Mouse (Mus musculus) MN1 (cell line): ENCODE data around the gene Slc39a8.
A peak's percentile ranks its signal among the peaks of the same experiment; 100 is the strongest.

Experiments used
- DNase-seq: peaks from one replicate; pipeline ENCODE4 v3.0.0-alpha.2; 2016; ENCODE audit warnings: low spot score

Slc39a8 gene

DNA sequence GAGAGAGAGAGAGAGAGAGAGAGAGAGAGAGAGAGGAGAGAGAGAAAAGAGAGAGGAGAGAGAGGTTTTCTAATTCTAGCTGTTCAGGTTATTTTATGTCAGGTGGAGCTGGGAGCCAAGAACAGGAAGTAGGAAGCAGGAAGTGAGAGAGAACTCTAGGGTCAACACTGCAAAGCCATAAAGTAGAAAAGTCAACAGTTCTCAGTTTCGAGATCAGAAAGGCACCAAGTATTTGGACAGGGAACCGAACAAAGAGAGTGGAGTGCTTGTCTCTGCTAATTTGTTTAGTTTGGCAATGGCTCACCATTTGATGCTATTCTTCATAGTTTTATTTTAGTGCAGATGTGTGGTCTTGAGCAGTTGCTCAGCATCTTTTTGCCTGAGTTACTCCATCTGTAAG lies 26.5 kb downstream of the Slc39a8 start:
- DNase-seq, result no peak

DNA sequence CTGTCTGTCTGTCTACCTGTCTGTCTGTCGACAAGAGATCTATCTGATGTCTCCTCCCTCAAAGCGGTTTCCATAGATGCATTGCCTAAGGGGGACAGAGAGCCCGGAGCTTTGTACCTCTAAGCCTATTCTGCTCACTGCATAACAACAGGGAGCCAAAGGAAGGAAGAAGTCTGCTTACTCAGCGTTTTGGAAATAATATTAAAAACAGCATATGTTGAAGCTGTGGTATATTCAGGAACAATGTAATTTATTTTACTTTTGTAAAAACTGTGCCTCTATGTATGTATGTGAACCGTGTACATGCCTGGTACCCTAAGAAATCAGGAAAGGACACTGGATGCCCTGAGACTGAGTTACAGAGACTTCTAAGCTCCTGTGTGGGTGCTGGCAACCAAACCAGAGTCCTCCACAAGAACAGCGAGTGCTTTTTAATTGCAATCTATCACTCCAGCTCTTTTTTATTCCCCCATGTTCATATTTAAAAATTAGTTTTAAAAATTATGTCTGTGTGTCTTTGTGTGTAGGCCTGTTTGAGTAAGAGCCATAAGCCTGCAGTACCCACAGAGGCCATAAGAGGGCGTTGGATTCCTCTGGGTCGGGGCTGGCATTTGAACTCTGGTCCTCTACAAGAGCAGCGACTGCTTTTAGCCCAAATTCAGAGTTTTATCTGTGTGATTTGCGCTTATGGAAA lies 28.7 kb downstream of the Slc39a8 start:
- DNase-seq, result no peak

DNA sequence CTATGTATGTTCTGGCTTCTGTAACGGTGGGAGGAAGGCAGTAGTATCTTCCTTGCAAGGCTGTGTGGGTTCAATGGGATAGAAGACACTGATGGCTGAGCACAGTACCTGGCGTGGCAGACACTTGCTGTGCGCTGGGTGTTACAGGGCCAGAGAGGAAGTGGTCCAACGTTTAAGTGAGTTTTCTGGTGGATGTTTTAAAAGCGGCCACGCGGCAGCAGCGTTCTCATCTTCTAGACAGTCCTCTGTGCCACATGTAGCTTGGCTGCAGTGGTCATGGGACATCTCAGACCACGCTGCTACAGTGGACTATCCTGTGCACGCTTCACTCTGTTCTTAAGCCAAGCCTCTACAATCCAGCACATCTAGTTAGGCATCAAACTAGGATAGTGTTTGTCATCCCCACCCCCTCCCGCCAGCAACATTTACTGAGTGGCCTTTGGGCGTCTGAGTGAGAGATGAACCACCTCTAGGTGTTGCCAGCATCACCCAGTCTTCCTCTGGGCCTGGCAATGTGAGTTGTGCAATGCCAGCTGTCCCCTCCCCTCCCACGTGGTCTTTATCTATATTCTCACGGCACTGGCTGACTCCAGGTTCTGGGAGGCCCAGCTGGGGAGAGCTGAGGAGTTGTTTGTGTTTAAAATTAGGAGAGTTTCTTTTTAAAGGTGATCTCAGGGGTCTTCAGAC lies 29.4 kb downstream of the Slc39a8 start:
- no peak for DNase-seq

DNA sequence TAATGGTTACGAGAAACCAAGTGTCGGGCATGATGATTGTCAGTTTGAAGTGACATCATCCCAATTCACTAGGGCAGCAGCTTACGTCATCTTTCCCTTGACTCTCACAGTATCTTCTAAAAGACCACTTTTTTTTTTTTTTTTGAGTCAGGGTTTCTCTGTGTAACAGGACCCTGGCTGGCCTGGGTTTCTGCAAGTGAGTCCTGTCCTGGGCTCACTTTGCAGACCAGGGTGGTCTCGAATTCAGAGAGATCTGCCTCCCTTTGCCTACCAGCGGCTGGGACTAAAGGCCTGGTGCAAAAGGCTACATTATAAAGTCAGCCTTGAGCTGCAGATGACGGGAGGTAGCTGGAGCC lies 29.9 kb downstream of the Slc39a8 start:
- no peak for DNase-seq

DNA sequence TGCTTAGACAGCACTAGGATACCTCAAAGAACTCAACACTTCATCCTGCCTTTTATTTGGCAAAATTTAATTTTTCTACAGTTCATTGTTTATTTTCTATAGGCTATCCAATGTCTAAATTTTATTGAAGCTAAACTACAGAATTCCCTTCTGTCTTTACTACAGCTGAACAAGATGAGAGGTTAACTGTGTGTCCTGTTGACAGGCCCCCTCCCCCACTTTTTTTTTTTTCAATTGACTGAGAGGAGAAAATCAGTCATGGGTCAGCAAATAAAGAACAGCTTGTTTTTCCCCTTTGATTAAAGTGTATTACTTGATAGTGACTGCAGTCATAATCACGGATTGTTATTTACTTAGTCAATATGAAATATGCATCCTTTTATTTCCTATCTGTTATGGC lies 31.2 kb downstream of the Slc39a8 start:
- DNase-seq, result no peak

DNA sequence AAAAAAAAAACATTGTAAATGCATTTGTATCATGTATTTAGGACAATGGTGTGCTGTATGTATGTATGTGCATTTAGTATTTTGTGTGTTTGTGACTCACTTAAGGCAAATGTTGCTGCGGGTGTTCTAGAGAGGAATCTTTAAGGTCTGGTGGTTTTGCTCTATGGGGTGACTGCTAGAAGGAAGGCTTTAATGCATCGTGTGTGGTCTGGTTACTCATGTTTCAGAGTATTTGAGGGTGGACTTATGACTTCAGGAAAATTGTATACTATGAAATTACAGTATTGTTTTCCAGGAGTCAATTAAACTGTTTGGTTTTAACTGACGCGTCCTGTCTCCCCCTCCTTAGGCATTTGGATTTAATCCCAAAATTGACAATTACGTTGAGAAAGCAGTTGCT lies 32.1 kb downstream of the Slc39a8 start:
- no peak for DNase-seq

DNA sequence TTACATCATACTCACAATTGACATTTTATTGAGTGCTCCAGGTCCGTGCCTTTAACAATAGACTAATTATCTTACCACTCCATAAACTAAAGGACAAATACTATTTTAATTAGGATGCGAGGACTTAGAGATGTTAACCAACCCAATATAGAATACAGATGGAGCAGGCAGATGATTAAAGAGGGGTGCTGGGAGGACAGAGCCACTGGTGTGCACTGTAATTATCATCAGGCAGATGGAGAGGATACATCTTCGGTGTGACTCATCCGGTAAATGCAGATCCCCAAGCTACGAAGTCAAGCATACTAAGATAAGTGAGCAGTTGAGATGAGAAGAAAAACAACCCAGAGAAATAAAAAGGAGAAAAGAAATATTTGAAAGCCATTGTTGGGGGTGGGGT lies 34.4 kb downstream of the Slc39a8 start:
- no peak for DNase-seq

DNA sequence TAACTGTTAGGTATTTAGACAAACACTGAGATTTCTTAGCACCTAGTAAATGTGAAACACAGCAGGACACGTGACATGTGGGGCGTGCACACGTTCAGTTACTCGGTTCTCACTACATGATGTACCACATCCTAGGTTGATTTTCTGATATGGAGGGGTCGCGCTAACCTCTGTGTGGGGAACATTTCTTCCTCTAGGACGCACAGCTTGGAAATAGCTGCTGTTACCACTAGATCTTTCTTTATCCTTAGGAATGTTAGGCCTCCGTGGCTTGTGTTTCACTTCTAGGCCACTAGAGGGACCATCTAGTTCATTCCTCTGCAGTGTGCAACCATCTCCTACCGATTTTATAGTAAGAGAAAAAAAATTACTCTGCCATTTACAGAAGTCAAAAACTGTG lies 37.7 kb downstream of the Slc39a8 start:
- DNase-seq, result no peak

DNA sequence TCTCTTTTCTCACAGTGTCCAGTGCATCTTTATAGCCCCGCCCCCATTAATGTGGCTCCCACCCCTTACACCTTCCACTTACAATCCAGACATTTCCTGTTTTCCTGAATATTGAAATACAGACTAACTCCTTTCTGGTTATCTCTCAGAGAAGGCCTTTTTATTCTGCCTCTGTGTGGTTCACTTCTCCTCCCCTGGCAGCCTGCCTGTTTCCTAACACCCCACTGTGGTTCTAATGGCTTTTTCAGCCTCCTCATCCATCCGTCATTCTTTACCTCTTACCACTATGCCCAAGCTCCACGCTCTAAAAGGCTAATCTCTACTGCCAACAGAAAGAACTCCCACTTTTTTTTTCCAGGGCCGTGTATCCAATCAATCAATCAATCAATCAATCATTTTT lies 44.0 kb downstream of the Slc39a8 start:
- DNase-seq, result no peak

DNA sequence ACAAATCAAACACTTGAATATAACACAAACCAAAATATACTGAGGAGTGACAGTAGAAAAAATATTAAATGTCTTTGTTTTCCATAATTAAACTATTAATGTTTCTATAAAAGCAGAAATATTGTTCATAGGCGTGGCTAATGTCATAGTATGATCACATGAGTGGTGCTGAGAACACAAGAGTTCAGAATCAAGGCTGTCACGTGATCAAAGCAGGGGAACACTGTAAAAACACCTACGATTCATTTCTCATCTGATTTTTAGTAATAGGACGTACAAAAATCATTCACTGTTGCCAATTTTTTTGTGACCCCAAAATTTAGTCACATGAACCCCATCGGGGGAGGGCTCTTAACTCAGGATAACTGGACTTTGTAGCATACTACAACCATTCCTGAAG lies 47.2 kb downstream of the Slc39a8 start:
- DNase-seq, result no peak

DNA sequence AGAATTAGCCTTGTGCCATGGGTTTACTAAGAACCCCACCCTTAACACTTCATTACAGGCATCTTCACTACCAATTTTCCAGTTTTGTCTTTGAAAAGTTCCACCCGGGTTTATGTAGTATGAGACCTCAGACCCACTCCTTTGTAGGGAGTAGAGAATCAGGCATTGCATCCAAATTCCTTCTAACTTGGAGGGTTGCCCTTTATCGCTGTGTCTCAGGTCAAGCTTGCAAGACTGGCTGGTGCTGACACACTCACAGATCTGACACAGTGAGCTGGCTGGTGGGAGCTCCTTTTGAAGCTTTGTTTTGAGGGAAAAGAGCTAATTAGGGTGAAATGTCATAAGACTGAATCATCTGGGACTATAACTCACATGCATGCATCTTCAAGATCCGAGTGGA lies 48.5 kb downstream of the Slc39a8 start:
- DNase-seq, result no peak

DNA sequence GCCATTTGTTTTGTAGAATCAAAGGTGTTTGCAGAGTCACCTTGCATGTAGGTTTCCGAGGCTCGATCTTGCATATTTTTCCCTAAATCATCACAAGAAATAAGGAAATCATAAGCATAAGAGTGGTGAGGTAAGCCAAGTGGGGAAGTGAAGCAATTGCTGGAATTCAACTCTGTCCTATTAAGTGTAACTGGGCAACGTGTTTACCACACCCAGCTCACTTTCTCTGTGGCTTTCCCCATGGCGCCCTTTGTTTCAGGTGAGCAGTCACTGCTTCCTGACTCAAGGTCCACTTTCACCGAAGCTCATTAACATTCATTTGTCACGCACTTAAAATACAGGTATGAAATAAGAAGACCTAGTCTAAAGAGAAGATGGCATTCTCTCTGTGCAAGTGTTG lies 53.0 kb downstream of the Slc39a8 start:
- no peak for DNase-seq

DNA sequence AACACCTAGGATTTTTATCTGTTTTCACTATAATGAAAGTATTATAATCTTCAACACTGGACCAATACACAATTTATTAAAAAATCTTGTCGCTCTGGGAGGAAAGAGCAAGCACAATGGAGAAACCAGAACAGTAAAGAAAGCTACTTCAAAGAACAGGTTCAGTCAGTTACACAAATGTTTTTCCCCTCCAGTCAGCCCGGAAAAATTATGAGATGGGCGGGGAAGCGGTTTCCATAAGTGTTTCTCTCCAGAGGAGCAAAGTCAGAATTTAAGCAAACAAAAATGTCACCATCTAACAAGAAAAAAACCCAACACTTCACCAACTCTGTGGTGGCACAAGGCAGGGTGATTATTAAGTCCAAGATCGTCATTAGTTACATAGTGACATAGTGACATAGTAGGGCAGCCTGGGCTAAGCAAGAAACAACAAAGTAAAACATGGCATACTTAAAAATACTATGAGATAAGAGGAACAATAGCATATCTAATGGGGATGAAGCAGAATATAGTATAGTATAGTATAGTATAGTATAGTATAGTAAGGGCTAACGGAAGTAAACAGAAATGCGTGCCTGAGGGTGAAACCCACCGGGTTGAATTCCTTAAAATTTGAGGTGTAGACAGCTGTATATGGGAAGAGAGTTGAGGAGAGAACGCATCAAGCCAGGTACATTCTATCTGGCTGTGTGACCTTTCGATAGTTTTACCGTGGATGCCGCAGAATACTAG lies 61.0 kb downstream of the Slc39a8 start:
- DNase-seq, result no peak

DNA sequence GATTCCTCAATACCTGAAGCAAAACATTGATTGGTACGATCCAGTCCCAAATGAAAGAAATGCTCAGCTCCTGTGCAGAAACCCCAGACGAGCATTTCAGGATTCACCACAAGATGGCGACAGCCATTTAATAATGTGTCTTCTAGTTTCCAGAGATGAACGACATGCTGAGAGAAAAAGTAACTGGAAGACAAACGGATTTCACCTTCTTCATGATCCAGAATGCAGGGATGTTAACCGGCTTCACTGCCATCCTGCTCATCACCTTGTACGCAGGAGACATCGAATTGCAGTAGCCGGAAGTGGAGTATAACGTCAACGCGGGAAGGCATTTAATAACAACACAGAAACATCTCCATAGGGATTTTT lies 61.6 kb downstream of the Slc39a8 start:
- DNase-seq, result peak; percentile 62

DNA sequence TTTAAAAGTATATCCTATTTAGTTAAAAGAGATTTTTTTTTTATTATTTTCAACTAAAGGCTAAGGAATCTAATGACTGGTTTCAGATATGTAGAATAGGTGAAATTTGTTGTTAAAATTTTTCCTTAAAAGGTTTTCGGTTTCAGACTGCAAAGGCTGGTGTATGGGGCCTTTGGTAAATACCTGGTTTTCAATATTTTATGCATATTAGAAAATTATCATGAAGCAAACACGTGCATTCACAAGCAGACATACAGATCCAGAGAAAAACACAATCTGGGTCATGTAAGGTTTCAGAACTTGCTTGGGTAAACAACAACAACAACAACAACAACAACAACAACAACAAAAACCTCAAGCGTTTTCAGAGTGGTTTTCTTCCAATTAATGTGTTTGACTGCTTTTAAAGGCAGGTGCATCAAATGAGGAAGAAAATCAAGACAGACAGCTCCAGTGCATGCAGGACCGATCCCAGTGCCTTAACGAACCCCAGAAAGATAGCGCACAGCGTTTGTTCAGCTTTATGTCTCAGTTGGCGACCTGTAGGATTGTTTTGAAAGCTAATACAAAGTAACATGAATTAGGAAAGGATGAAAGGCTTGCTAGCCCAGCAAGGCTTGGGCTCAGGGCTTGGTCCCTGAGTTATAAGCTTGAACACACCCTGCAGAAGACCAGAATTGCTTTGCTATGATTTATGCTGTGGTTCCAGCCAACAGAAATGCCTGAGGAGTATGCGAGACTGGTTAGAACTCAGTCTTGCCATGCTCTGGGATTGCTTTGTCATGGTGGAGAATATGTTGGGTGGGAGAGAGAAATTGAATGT lies 62.2 kb downstream of the Slc39a8 start:
- DNase-seq, result no peak

DNA sequence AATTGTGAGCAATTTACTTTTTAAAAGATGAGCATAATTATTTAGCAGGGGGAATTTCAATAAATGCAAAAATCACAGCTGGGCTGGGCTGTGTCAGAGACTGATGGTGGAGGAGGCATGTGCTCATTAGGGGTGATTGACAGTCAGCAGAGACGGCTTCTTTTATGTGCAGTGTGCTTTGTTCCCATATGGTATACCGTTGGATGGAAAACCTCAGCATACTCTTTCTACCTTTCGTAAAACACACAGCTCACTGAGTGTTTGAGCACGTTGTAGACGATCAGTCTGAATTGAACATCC lies 62.7 kb downstream of the Slc39a8 start:
- DNase-seq, result no peak

DNA sequence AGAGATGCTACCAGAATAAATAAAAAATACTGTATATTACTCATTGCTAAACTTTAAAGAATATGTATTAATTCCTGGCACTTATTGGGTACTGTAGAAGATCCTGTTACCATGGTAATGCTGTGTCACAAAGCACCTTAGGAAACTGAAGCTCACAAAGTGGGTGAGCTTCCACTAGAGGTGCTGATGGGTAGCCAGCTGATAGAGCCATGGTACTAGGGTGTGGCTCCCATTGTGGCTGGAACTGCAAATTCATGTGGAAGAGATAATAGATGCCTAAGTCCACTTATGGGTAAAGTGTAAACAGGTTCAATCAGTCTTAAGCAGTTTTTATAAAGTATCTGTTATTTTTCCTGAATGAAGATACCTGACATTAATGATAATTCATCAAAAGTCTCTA lies 64.3 kb downstream of the Slc39a8 start:
- no peak for DNase-seq

DNA sequence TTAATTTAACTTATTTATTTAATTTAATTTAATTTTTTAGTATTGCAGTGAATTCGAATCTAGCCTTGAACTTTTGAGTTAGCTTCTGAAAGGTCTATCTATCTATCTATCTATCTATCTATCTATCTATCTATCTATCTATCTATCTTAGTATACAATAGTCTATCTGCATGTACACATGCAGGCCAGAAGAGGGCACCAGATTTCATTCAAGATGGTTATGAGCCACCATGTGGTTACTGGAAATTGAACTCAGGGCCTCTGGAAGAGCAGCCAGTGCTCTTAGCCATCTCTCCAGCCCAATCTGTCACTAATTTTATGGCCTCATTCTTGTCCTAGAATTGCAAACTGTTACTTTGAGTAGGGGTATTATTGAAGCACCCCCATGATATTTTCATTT lies 78.3 kb downstream of the Slc39a8 start:
- DNase-seq, result no peak

DNA sequence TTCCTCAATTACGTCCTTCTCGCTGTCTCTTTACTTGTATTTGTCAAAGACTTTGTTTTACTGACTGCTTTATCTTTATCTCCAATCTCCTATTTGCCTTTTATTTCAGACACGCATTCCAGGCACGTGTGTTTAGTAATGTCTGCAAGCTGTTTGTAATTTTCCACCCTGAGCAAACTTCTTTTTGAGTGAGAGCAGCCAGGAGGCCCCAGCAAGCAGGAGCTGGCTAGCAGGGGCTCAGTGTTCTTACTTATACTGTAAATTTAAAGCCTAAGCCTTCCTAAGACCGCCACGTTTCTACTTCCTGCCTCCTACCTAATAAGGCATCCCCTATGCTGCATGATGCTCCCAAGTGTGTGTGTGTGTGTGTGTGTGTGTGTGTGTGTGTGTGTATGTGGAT lies 79.8 kb downstream of the Slc39a8 start:
- DNase-seq, result no peak

DNA sequence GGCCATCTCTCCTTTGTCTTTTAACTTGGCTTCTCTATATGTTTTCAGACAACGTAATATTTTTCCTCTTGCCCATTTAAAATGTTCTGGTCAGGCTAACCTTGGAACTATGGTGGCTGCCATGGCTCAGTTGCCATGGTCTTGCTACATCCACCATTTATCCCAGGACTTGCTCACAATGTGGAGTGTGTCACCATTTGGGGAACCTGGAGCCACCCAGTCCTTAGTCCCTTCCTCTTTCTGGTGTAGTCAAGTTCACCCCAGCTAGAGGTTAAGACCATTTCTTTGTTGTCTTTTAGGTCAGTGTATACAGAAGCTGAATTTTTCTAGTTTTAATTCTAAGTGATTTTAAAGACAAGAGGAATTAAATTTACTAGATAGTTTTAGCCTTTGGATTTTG lies 80.7 kb downstream of the Slc39a8 start:
- DNase-seq, result no peak

DNA sequence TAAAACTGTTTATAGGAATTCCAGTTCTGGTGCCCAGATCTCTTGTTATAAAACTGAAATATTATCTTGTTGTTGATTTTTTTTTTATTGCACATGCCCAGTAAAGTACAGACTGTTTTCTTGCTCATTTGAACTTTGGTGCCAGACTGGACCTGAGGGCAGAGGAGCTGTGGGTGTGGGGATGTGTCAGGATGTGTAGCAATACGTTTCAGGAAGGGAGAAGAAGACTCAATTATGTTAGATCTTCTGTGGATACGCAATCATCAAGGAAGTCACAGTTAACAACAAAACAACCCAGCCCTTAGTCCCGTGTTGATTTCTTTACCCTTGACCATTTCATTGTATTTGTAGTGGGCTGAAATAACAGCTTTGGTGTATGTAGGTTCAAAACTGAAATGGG lies 81.9 kb downstream of the Slc39a8 start:
- DNase-seq, result no peak

DNA sequence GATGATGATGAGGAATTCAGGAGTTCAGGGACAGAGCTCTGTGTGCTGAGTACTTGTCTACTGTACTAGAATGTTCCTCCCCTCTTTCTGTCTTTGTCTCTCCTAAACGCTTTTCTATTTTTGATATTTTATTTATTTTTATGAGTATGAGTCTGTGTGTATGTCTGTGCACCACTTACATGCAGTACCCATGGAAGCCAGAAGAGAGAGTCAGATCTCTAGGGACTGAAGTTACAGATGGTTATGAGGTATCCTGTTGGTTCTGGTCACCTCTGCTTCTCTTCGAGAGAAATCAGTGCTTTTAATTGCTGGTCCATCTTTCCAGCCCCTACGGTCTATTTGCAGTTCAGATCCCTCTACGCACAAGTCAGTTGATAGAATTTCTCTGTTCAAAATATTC lies 90.9 kb downstream of the Slc39a8 start:
- no peak for DNase-seq
